ENCODE assay signal across 8 mouse cellular contexts in the genomic region with DNA sequence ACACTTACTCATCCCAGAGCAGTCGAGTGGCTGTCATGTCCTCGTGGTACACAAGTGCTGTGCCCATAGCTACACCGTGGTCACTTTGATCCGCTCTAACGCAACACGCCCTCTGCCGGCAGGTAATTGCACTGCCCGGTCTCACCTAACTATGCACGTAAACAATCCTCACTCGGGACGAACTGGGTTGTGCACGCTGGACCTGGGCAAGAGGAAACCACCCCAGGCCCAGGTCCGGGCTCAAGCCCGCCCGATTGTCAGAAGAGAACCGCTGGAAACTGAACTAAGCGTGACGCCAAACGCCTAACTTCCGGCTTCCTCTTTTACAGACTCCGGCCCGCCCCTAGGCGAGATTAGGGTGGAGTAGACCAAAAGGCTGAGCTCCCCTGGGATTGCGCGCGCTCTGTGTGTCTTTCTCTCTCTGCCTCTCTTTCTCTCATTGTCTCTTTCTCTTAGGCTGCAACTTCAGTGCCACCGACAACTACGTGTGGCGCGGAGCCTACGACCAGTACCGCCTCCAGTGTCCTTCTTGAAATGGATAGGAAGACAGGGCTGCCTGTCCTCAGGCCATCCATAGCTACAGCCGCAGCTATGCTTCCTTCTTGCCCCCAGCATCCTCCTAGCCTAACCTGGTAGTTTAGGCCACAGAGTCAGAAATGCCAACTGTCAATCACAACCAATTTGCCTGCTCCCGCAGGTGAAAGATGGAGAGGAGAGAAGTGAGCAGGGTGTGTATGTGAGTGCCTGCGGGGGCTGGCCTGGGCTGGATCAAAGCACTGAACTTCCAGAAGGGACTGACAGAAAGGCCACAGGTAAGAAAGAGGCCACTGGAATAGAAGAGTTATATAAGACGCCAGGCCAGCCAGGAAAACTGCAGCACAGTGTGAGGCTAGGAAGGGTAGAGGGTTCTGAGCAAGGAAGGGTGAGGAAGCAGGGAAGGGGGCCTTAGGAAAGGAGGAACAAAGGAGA. TPM values are rescaled to one million over a fixed set of nuclear protein-coding genes. Genes with fewer than 3 reads are reported as not detected.
DNase-seq lines count a peak whose midpoint lies in the region; ATAC-seq lines count a peak whose summit lies in the region.

A gene (minus strand): TSS at position 319 of the 969 bp plus-strand sequence.

- H3K9ac ChIP-seq in hindbrain, embryonic 13.5 days, result peak within 1 kb of the TSS; percentile 71

- H3K4me2 ChIP-seq in hindbrain, embryonic 13.5 days, result peak within 1 kb of the TSS; percentile 79

- H3K4me3 ChIP-seq in hindbrain, embryonic 13.5 days, result peak within 1 kb of the TSS; percentile 57

- no peaks in the 10 kb centered on the region for H3K27me3 ChIP-seq in hindbrain, embryonic 13.5 days

- ATAC-seq in hindbrain, embryonic 13.5 days (ENCODE audit: low FRiP score), result peak; percentile 85

- peak within 1 kb of the TSS; percentile 82 for H3K27ac ChIP-seq in hindbrain, embryonic 13.5 days

- peak; percentile 82 for DNase-seq in R1 (ENCODE audit: low read depth, low spot score)
- peak; percentile 96 to 97 for DNase-seq in cerebellum, postnatal 25 days
- DNase-seq in frontal cortex, postnatal 25 days (ENCODE audit: low spot score in 2 of 2), result peak; percentile 75 to 78
- DNase-seq in layer of hippocampus, postnatal 25 days (ENCODE audit: extremely low spot score in 1 of 2, low spot score in 1 of 2), result peak; percentile 78 to 87
- DNase-seq in lung, postnatal 14 days, result peak; percentile 84
- peak; percentile 78 for DNase-seq in ovary, postnatal 36 days (ENCODE audit: low spot score)
- DNase-seq in thymus, postnatal 25 days, result peak; percentile 82

- no peaks in the 10 kb centered on the region for H3K9me3 ChIP-seq in hindbrain, embryonic 13.5 days

- WGBS in hindbrain, embryonic 13.5 days, result 3% methylated on average over 36 of the region's 36 CpGs

- H3K4me1 ChIP-seq in hindbrain, embryonic 13.5 days (replicated peaks), result peaks cover 28% of the 10 kb centered on the region

- H3K36me3 ChIP-seq in hindbrain, embryonic 13.5 days, result peaks cover 14% of the 10 kb centered on the region

RNA-seq across cellular contexts. Expression of the gene that starts here (rescaled TPM):
- 24.3 and 24.5 TPM in 2 replicates for polyA plus RNA-seq in hindbrain, embryonic 13.5 days (2015; fragmentation: Nextera tagmentation; extraction: Ambion mirVana)
- total RNA-seq in layer of hippocampus, postnatal 25 days (2021), result 10 to 100 TPM; 12.5 to 16.5 TPM

Comparison
In these comparisons a context has a peak if more than half of its experiments do, and no peak if none do; other contexts are left out.
1. Peak in every context shown above with its lines: DNase-seq, ATAC-seq, H3K4me3 ChIP-seq and H3K27ac ChIP-seq.